Mouse (Mus musculus) cortical plate, adult 2 months (tissue): Measurements from ENCODE around the gene Gm12185. TPM values are rescaled to one million over a fixed set of nuclear protein-coding genes. Genes with fewer than 3 reads are reported as not detected.
"Not testable (repeated sequence)": the region's sequence is repeated elsewhere in the genome, so short reads cannot be mapped to it uniquely, and the experiment has no call there.

ENCODE experiments used
- H3K27ac ChIP-seq: fragments of 200-500 bp; 2 replicates; pipeline ENCODE4 v1.5.1; 2012; ENCODE audit warnings: low read length, control low read depth, inconsistent platforms; ENCODE audit not compliant: insufficient read depth
- H3K4me1 ChIP-seq: fragments of 200-500 bp; 2 replicates; pipeline ENCODE4 v1.6.1; 2011; ENCODE audit warnings: low read length; ENCODE audit not compliant: control insufficient read depth, insufficient read depth
- H3K4me3 ChIP-seq: fragments of 200-500 bp; 2 replicates; pipeline ENCODE4 v1.5.1; 2011; ENCODE audit warnings: mild to moderate bottlenecking, low read length, control low read depth; ENCODE audit not compliant: insufficient read depth
- CTCF ChIP-seq: fragments of 200-500 bp; IDR thresholded peaks from 2 replicates; pipeline ENCODE4 v1.5.1; 2011; ENCODE audit warnings: mild to moderate bottlenecking, control low read depth, low read length; ENCODE audit not compliant: insufficient read depth; ENCODE audit errors: extremely low read depth
- POLR2A ChIP-seq: fragments of 200-500 bp; IDR thresholded peaks from 2 replicates; pipeline ENCODE4 v1.6.1; 2011; ENCODE audit warnings: mild to moderate bottlenecking, low read length, control low read depth; ENCODE audit not compliant: insufficient read depth; ENCODE audit errors: extremely low read depth
- polyA plus RNA-seq: library from polyadenylated mRNA; depleted of rRNA; stranded (reverse); fragments of >200 nt; gene quantifications from 2 replicates; pipeline ENCODE4 v1.2.3, GENCODE M21; 2012

Gene Gm12185
- polyA plus RNA-seq, 1 experiment = 0.19 TPM

GRCm38 (mm10) chr11:48898812-48899431 lies 93.1 kb downstream of the Gm12185 start:
- TF ChIP-seq POLR2A (no peak), CTCF (no peak)
- Histone ChIP-seq H3K4me3 (no peak overlapping the region), H3K27ac (no peak overlapping the region), H3K4me1 (no peaks in the 10 kb centered on the region)

- no peak for TF ChIP-seq CTCF
- H3K4me1 ChIP-seq = no peaks in the 10 kb centered on the region
Observed at GRCm38 (mm10) chr11:48876680-48877079, 115.3 kb downstream of the Gm12185 start.

GRCm38 (mm10) chr11:48875343-48875837 lies 116.6 kb downstream of the Gm12185 start:
- not testable (repeated sequence) for H3K27ac ChIP-seq, H3K4me3 ChIP-seq, H3K4me1 ChIP-seq

More at GRCm38 (mm10) chr11:48876680-48877079, 115.3 kb downstream of the Gm12185 start:
- H3K27ac ChIP-seq = no peak overlapping the region
- H3K4me3 ChIP-seq = no peak overlapping the region

GRCm38 (mm10) chr11:48874465-48874864 lies 117.6 kb downstream of the Gm12185 start:
- TF ChIP-seq CTCF = peak; percentile 74; the same call in 1 of the 2 replicates
- no peak for TF ChIP-seq POLR2A
- H3K4me3 ChIP-seq = no peak overlapping the region
- no peak overlapping the region for H3K27ac ChIP-seq
- H3K4me1 ChIP-seq = no peaks in the 10 kb centered on the region

GRCm38 (mm10) chr11:48873591-48874290 lies 118.3 kb downstream of the Gm12185 start:
- Histone ChIP-seq H3K4me1 (no peaks in the 10 kb centered on the region), H3K4me3 (no peak overlapping the region), H3K27ac (no peak overlapping the region)
- TF ChIP-seq POLR2A = no peak

- no peaks in the 10 kb centered on the region for H3K4me1 ChIP-seq
- no peak overlapping the region for H3K4me3 ChIP-seq
- TF ChIP-seq POLR2A = no peak
- no peak for TF ChIP-seq CTCF
- H3K27ac ChIP-seq = peak overlapping the region; percentile 69; the same call in 1 of the 2 replicates
Observed at GRCm38 (mm10) chr11:48872695-48873300, 119.2 kb downstream of the Gm12185 start.

GRCm38 (mm10) chr11:48871817-48872541 lies 120.0 kb downstream of the Gm12185 start:
- H3K27ac ChIP-seq = peak overlapping the region; percentile 69
- peak overlapping the region; percentile 73 for H3K4me3 ChIP-seq
- TF ChIP-seq POLR2A (0 out of 2 replicates have a peak, but pooled peaks have one; percentile 29), CTCF (no peak)
- H3K4me1 ChIP-seq = no peaks in the 10 kb centered on the region

GRCm38 (mm10) chr11:48871201-48871772 lies 120.7 kb downstream of the Gm12185 start, which contains the start of gene Irgm1:
Gene Irgm1 (minus strand): TSS chr11:48871683.
- H3K27ac ChIP-seq = peak within 1 kb of the TSS; percentile 69
- TF ChIP-seq CTCF = no peak
- TF ChIP-seq POLR2A = no peak
- H3K4me3 ChIP-seq = peak within 1 kb of the TSS; percentile 73
- H3K4me1 ChIP-seq = no peaks in the 10 kb centered on the region

- H3K27ac ChIP-seq = peak overlapping the region; percentile 69
- no peaks in the 10 kb centered on the region for H3K4me1 ChIP-seq
- H3K4me3 ChIP-seq = peak overlapping the region; percentile 73
- TF ChIP-seq POLR2A (no peak), CTCF (no peak)
Observed at GRCm38 (mm10) chr11:48870781-48871180, 121.2 kb downstream of the Gm12185 start.
